Mouse (Mus musculus) NIH3T3 (cell line): ENCODE data around the gene Gabpb1.
"Not testable (repeated sequence)": the region's sequence is repeated elsewhere in the genome, so short reads cannot be mapped to it uniquely, and the experiment has no call there.

ENCODE experiments used
- DNase-seq: peaks from one replicate; pipeline ENCODE4 v3.0.0-alpha.2; 2012; ENCODE audit warnings: low read depth

The Gabpb1 gene

DNA sequence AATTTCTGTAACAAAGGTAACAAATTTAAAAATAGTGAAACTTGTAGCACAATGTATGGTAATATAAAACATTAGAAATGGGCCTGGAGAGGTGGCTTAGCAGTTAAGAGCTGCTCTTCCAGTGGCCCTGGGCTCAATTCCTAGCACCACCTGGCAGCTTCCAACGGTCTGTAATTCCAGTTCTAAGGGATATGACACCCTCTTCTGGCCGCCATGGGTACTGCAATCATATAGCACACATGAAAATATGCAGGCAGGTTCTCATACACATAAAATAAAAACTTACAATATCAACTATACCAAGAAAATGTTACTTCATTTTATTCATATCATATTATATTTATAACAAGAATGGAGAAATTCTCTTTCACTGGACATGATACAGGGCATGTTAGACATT lies 35.8 kb downstream of the Gabpb1 start:
- peak; percentile 16 for DNase-seq

- no peak for DNase-seq
Observed at GRCm38 (mm10) chr2:126635939-126636823, 40.0 kb downstream of the Gabpb1 start.

GRCm38 (mm10) chr2:126633165-126633564 lies 43.0 kb downstream of the Gabpb1 start:
- DNase-seq: no peak

- DNase-seq: no peak
Observed at GRCm38 (mm10) chr2:126628455-126628995, 47.6 kb downstream of the Gabpb1 start.

DNA sequence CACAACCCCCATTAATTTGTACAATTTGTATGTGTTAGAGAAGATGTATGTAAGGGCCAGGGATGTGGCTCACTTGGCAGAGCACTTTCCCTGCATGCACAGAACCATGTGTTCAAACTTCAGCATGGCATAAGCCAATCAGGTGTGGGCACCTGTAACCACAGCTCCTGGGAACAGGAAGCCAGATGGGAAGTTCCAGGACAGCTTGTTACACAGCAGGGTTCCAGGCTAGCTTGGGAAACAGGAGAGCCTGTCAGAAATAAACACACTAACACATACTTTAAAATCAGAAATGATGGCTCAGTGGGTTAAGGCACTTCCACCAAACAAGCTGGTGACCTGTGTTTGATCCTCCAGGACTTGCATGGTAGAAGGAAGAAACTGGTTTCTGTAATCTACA lies 53.0 kb downstream of the Gabpb1 start:
- no peak for DNase-seq

DNA sequence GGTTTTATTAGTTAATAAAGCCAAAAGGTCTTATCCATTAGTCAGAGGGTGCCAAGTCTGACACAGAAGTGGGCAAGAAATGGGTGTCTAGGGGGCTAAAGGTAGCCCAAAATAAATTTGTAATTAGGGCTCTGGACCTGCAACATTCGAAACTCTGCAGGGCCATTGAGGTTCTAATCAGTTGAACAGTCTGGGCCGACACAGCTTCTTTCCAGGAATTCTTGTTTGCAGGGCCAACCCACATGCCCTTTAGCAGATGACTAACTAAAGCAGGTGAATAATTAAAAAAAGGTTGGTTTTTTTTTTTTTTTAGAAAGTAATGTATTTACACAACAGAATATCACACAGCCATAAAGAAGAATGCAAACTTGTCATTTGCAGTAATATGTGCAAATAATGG lies 53.7 kb downstream of the Gabpb1 start:
- DNase-seq: no peak

DNA sequence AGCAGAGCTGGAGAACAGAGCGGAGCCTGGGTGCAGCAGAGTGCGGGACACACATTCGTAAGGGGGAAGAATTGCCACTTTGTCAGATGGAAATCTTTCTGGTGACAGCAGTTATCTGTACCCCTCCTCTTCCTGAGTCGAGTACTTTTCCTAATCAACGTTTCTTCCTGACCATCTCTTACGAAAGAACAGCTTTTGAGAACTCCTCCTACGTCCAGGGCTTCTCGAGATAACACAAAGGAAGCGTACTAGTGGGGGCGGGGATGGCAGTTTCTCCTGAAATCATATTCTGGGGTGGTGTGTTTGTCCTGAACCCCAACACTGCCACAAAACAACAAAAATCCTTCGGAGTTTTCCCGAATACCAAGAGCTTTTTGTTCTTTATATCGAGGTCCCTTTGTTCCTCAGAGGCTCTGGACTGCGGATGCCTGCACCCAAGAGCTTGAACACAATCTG lies 56.9 kb downstream of the Gabpb1 start, which contains the start of gene Hdc:
Gene Hdc (minus strand): TSS at position 51 of the 456 bp plus-strand sequence.
- no peak for DNase-seq

- DNase-seq: no peak
Observed at GRCm38 (mm10) chr2:126618470-126619179, 57.5 kb downstream of the Gabpb1 start.

GRCm38 (mm10) chr2:126615355-126615754 lies 60.8 kb downstream of the Gabpb1 start:
- no peak for DNase-seq

DNA sequence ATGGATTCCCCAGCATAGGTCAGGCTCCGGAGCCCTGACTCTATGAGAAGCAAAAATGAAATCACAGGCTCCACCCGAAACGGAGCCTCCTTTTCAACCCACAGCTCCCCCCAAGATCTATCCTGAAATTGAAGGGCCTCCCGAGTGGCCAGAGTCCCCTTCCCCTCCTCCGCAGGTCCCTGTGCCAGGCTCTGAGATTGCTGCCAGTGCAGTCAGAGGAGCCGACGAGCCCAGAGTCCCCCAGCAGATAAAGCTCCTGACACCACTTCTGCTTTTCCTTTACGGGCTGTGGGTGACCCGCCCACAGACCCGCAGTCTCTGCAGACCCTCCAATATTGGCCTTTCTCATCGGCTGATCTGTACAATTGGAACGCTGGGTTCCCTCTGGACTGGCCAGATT lies 66.5 kb downstream of the Gabpb1 start:
- DNase-seq: not testable (repeated sequence)

- DNase-seq: peak; percentile 19
Observed at GRCm38 (mm10) chr2:126607553-126608203, 68.5 kb downstream of the Gabpb1 start.

DNA sequence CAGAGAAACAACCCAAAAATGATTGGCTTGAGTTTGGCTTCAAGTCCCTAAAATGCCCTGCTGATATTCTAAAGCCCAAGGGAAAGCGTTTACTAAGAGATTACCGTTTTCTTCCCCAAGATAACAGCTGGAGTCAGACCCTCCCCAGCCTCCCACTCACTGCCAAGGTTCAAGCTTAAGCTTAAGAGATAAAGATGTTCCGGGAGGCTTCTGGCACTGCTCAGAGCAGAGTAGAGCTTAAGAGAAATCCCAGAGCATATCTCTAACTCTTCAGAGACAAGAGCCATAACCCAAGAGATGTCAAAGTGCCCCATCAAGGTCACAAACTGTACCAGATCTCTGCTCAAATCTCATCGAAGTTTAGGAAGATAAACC lies 69.5 kb downstream of the Gabpb1 start:
- no peak for DNase-seq

DNA sequence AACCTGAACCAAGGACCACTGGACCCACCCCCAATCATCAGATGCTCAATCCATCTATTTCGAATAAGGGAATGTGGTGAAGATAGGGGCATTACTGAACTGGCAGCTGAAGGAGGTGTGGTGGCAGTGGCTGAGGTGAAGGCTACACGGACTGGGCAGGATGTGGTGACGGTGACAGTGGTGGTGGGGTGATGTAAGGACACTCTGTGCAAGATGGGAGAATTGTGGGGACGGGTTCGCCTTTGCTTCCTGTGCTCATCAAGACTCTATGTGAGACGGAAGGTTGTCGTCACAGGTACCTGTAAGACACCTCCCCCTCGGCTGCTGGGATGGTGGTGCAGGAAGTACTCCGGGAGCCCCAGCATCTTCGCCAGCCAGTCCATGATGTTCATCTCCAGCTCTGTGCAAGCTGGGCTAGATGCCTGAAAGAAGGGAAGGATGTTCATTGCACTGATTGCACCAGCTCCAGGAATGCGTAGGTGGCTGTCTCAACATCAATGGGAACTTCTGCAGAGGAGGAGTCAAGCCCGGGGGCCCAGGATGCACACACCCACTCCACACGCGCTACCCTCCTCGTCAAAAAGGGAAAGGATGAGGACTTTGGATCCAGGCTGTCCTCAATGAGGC lies 70.0 kb downstream of the Gabpb1 start:
- DNase-seq: no peak

GRCm38 (mm10) chr2:126601918-126602600 lies 74.1 kb downstream of the Gabpb1 start:
- no peak for DNase-seq

- peak; percentile 13 for DNase-seq
Observed at GRCm38 (mm10) chr2:126600533-126600932, 75.6 kb downstream of the Gabpb1 start.

GRCm38 (mm10) chr2:126599005-126599404 lies 77.1 kb downstream of the Gabpb1 start:
- peak; percentile 60 for DNase-seq

GRCm38 (mm10) chr2:126598359-126598758 lies 77.8 kb downstream of the Gabpb1 start:
- no peak for DNase-seq

GRCm38 (mm10) chr2:126597279-126598241 lies 78.6 kb downstream of the Gabpb1 start:
- no peak for DNase-seq

GRCm38 (mm10) chr2:126596347-126597072 lies 79.6 kb downstream of the Gabpb1 start:
- DNase-seq: no peak
